Mouse (Mus musculus): ENCODE data around the gene Vmn1r20.
"Not testable (repeated sequence)": the region's sequence is repeated elsewhere in the genome, so short reads cannot be mapped to it uniquely, and the experiment has no call there.

Vmn1r20 gene

GRCm38 (mm10) chr6:57428630-57429029, at the start of gene Vmn1r20:
TSS of gene Vmn1r20 (plus strand) at chr6:57428930.
- DNase-seq: no peak

GRCm38 (mm10) chr6:57395683-57396082, 33.0 kb upstream of the Vmn1r20 start, which contains the start of gene Vmn1r18:
TSS of gene Vmn1r18 (minus strand) at chr6:57395783.
- no peak for DNase-seq

DNA sequence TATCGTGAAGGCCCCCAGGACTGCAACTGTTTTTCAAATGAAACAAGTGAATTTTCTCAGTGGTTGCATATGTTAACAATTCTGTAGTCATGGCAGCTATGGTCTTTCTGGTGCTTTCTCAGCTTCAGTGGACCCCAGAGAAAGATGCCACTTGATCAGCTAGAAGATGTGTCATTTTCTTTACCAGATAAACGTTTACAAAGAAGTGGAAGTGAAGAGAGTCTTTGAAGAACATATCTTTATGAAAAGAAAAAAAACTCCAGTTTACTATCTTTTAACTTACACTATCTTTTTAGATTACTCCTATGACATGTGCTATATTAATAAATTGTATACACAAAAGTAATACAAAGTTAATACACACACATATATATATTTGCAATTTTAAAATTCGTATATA, 25.2 kb upstream of the Vmn1r20 start, which contains the start of gene Vmn1r19:
Gene Vmn1r19 (plus strand): TSS at position 301 of the 400 bp plus-strand sequence.
- not testable (repeated sequence) for DNase-seq

DNA sequence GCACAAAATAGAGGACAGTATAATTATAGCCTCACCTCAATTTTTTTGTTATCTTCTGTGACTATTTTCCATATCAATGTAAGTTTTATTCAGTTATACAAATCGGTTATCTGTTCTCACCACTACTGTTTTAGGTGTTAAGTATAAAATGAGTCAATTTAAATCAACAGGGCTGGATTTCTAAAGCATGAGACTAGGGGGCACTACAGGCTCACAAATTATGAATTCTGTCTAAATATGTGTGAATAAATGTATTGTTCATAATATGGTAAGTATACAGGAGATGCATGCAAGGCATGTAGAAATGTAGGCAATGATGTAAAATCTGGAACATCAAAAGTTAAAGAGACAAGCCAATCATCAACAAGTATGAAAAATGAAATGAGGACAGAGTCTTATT, 2.5 kb downstream of the Vmn1r20 start:
- DNase-seq: no peak

DNA sequence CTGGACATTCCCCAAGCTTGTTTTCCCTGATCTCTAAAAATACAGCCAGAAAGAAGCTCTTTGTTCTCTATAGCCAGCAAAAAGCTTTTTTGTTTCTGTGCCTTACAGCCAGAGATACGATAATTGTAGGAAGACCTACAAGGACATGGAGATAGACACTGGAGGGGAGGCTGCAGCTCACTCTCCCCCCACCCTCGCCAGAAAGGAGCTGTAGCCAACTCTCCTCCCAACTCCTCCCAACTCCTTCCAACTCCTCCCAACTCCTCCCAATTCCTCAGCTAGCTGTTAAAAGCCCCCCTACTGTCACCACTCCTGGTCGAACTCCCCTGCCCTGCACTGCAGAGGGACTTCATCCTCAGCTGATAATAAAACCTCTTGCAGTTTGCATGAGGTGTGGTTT, 39.4 kb downstream of the Vmn1r20 start:
- DNase-seq: not testable (repeated sequence)

All from cerebellum, adult 11 months (tissue).